Mouse (Mus musculus) adrenal gland, adult 2 months (tissue): ENCODE data around the gene Arfrp1. TPM values are rescaled to one million over a fixed set of nuclear protein-coding genes. Genes with fewer than 3 reads are reported as not detected.

Source experiments
- DNase-seq: peaks from one replicate; pipeline ENCODE4 v3.0.0; 2021
- long read RNA-seq: library from polyadenylated mRNA; stranded (forward); transcript quantifications from one replicate; pipeline ENCODE4 v2.0.0, GENCODE M21; 2021
- polyA plus RNA-seq: library from polyadenylated mRNA; depleted of rRNA; stranded (reverse); fragments of >200 nt; gene quantifications from 2 replicates; pipeline ENCODE4 v1.2.3, GENCODE M21; 2012; rRNA removed
- total RNA-seq, 2 experiments: library from RNA; stranded (reverse); gene quantifications; 2 replicates each; pipeline ENCODE4 v1.2.3; 2021

Arfrp1 gene
- 10 to 100 TPM; 44.0 to 46.2 TPM for total RNA-seq
- polyA plus RNA-seq, result 14.8 and 19.5 TPM in 2 replicates
- long read RNA-seq, transcript Arfrp1-203 (8 exons, 2,447 nt), result major isoform, 35 of 47 reads
- long read RNA-seq, partial matches to known transcripts, result 2 of 47 reads
- long read RNA-seq, other reads (novel, unspliced or antisense), result 8 of 47 reads

GRCm38 (mm10) chr2:181364860-181365596 lies at the start of gene Arfrp1, which contains the start of gene Zgpat:
Gene Arfrp1, minus strand, starts transcription at chr2:181365404.
Gene Zgpat, plus strand, starts transcription at chr2:181364928.
- peak; percentile 94 for DNase-seq

- peak; percentile 31 for DNase-seq
Measured at GRCm38 (mm10) chr2:181413141-181413540, 47.9 kb upstream of the Arfrp1 start.

GRCm38 (mm10) chr2:181410760-181411473 lies 45.7 kb upstream of the Arfrp1 start:
- DNase-seq, result peak; percentile 79

- no peak for DNase-seq
Measured at GRCm38 (mm10) chr2:181409643-181410042, 44.4 kb upstream of the Arfrp1 start.

DNA sequence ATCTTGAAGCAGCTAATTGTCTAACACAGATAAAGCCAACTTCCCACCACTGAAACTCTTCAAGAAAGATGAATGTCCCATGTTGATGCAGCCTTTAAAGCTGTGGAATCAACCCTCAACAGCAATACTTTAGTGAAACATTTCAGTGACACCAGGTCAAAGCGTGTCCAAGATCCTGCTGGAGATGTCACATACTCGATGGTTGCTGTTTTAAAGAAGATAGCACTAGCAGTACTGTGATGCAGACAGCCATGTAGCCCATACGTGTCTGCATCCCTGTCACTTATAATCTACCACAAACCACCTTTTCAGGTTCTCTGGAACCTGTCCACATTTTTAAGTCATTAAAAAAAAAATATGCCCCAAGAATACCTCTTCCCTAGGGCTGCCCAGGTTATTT lies 38.5 kb upstream of the Arfrp1 start:
- no peak for DNase-seq

GRCm38 (mm10) chr2:181401497-181401896 lies 36.3 kb upstream of the Arfrp1 start:
- no peak for DNase-seq

- peak; percentile 51 for DNase-seq
Measured at GRCm38 (mm10) chr2:181397207-181397761, 32.1 kb upstream of the Arfrp1 start.

DNA sequence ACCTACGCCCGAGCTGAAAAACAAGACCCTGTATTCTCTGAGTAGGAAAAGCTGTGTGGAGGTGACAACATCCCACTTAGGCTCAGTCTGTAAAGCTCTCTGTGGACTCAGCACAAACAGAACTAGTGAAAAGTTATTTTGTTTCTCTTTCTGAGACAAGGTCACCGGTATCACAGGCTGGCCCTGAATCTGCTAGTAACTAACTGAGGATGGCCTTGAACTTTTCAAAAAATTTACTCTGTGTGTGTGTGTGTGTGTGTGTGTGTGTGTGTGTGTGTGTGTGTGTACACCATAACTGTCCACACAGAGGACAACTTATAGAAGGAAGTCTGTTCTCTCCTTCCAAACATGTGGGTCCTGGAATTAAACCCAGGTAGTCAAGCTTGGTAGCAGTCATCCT lies 28.9 kb upstream of the Arfrp1 start:
- peak; percentile 60 for DNase-seq

GRCm38 (mm10) chr2:181392600-181393213 lies 27.5 kb upstream of the Arfrp1 start:
- DNase-seq, result peak; percentile 88

DNA sequence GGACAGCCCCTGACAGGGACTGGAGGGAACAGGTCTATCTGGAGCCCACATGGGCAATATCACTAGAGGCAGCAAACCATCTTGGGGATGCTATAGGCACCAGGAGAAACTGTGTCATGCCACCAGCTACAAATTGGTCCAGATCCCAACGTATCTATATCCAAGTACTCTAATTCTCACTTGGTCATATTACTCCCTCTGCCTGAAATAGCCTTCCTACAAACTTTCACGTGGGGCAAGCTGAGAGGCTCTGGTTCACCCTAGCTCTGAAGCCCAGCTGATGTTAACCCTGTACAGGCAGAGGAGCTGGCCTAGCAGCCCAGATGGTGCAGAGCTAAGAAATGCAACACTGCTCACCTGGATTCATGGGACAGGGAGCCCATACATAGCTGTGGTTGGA lies 26.3 kb upstream of the Arfrp1 start:
- no peak for DNase-seq

GRCm38 (mm10) chr2:181391022-181391421 lies 25.8 kb upstream of the Arfrp1 start:
- DNase-seq, result no peak

DNA sequence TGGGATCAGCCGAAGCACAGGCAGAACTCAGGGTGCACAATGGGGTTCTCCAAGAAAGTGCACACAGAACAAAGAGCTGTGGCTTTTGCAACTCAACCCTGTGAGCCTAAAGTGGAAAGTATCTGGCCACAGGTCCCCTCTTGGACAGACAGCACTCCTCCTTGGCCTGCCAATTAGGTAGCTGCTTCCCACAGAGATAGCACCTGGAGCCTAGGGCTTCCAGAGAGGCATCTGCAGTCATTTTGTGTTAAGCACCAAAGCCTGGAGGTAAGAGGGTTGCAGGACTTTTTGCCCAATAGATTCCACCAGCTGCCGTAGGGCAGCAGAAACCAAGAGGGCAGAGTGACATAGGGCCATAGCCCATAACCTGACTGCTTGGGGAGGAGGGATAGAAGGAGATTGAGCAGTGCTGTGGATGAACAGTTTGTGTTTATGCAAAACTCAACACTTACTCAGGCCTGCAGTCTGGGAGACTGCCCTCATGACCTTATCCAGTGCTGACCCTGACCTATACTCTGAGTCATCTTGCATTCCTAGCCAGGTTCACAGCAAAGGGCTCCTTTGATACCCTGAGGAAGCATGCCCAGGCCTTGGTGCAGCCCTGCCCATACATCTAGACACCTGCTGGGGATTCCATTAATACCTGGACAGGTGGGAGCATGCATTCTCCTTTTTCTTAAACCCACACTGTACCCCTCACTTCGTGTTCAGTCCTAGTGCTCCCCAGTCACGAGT lies 25.1 kb upstream of the Arfrp1 start:
- DNase-seq, result peak; percentile 86

DNA sequence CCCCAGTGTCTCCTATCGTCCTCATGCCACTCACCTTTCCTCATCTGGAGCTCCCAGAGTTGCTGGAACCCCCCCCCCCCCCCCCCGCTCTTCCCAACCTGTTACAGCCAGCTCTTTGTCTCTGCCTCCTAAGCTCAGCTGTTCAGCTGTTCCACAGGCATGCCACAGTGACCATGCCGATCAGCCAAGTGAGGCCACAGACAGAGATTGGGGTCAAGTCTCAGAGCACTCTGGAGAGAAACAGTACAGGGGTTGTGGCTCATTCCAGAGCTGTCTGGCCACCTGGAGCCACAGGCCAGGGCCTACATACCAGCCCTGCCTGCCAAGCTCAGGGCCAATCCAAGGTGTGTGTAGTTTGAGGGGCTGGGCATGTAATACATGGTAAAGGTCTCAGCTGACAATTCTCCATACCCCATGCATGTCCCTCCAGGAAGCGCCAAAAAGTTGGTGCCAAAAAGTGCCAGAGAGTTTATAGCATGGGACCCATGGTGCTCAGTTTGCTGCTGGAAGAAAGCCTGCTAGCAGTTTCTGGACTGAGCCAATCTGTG lies 21.5 kb upstream of the Arfrp1 start:
- no peak for DNase-seq

DNA sequence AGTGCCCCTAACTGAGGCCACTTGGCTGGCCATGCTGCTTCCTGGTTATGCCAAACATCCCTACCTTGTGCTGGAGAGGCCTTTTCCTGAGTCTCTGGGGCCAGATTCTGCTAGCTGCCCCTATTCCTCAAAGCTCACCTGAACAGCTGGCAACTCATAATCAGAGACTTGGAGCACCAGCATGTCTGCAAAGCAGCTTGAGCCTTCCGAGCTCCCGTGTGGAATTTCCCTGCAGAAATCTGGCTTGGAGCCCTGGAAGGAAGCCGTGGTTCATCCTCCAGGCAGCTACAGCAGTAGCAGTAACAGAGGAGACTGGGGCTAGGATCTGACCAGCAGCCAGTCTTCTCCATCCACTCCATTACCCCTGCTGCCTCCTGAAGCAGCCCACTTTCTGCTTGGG lies 20.7 kb upstream of the Arfrp1 start:
- DNase-seq, result peak; percentile 62

GRCm38 (mm10) chr2:181384919-181385391 lies 19.8 kb upstream of the Arfrp1 start:
- DNase-seq, result peak; percentile 46

DNA sequence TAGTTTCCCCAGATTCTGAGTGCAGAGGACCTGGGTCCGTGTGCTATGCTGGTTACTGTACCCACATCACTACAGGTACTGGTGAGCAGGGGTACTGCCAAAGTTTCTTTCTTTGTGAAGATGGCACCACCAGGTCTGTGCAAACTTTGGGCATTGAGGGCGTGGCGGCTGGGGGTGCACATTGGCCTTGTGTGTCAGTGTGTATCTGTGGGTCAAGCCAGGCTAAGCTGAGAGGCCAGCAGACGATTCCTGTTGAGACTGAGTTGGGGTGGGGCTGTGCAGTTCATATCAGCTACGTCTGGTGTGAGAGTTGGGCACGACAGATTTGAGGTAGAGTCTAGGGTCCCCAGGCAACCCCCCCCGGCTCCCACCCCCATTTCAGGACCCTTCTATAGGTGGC lies 19.3 kb upstream of the Arfrp1 start:
- DNase-seq, result no peak

DNA sequence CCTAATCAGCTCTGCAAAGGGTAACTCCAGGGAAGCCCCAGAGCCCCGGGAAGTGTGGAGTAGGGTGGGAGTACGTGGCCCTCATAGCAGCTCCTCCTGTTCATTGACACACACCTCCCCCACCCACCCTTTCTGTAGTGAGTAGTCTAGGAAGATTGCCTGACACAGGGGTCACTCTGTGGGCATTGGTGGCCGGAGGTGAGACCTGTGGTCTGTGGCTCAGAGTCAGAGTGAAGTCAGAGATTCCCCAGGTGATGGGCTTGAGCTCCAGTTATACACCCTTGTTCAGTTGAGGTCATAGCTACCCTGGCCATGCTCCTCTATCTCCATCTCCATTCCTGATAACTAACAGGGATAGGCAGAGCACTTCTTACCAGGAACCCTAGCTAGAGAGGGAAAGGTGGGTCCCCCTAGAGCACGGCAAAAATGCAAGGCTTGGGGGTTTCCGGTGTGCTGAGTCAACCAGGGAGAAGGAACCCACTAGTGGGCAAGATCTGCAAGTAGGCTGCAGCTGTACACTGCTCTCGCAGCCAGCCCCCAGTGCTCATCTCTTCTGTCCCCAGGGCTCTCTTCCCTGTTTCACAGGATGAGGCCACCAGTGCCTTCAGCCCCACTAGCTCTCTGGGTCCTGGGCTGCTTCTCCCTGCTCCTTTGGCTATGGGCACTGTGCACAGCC lies 16.6 kb upstream of the Arfrp1 start:
- no peak for DNase-seq

DNA sequence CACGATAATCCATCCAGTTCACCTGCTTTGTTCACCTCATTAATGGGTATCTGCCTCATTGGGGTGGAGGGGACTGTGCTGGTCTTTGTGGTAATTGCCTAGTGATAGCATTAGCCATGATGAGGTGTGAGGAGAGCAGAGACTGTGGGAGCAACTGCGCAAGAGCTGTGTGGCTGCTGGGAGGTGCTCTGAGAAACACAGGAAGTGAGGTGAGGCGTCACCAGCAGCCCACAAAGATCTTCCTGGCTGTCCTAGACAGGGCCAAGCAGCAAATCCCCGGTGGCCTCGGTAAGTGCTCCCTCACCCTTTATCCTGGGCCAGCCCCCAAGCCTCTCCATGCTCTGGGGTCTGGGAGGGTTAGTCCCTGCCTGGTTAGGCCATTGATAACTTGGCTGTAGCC lies 15.9 kb upstream of the Arfrp1 start:
- no peak for DNase-seq

DNA sequence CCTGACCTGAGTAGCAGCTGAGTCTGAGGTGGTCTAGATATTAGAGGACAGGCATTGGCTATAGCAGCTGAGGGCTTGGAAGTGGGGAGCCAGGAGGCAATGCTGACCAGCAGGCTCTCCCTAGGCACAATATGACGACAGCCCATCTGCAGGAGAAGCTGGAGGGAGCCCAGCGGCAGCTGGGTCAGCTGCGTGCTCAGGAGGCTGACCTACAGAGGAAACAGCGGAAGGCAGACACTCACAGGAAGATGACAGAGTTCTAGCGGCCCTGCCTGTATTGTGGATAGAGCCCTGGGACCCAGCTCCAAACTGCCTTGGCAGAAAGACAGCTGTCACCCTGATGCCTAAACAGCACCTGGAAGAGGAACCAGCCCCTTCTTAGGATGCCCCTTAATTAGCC lies 15.0 kb upstream of the Arfrp1 start:
- no peak for DNase-seq

DNA sequence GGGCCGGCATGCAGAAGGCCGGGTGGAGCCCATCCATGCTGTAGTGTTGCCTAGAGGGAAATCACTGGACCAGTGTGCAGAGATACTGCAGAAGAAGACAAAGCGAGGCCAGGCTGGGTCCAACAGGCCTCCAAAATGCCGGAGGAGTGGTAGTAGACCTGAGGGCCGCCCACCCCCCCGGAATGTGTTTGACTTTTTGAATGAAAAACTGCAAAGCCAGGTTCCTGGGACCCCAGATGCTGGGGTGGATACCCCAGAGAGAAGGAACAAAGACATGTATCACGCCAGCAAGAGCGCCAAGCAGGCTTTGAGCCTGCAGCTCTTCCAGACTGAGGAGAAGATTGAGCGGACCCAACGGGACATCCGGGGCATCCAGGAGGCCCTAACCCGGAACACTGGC lies 14.6 kb upstream of the Arfrp1 start, which contains the start of gene Lime1:
Gene Lime1, plus strand, starts transcription at position 301 of the 400 bp plus-strand sequence.
- DNase-seq, result no peak

- no peak for DNase-seq
Measured at GRCm38 (mm10) chr2:181378701-181379100, 13.5 kb upstream of the Arfrp1 start.
